Mouse (Mus musculus): ENCODE results near the gene Gm20388. TPM values are rescaled to one million over a fixed set of nuclear protein-coding genes. Genes with fewer than 3 reads are reported as not detected.
A peak's percentile ranks its signal among the peaks of the same experiment; 100 is the strongest.

The Gm20388 gene
- polyA plus RNA-seq, 1 experiment from 2014 or later: 12.4 TPM

GRCm38 (mm10) chr8:122814608-122815007 is 2904.0 kb downstream of the Gm20388 start:
- Histone ChIP-seq H3K4me3 (ENCODE audit: low read length) (no peak overlapping the region), H3K9ac (ENCODE audit: low read depth, low read length) (no peak overlapping the region), H3K4me1 (ENCODE audit: control insufficient read depth, insufficient read depth, low read depth, low read length) (peaks cover 31% of the 10 kb centered on the region), H3K27me3 (replicated peaks; ENCODE audit: control insufficient read depth, insufficient read depth, low read length) (no peaks in the 10 kb centered on the region), H3K27ac (ENCODE audit: low read depth, low read length) (peak overlapping the region; percentile 44; the same call in 1 of the 2 replicates), H3K36me3 (ENCODE audit: control insufficient read depth, insufficient read depth, low read length) (no peaks in the 10 kb centered on the region), H3K4me2 (ENCODE audit: low read length) (no peak overlapping the region), H3K9me3 (ENCODE audit: control insufficient read depth, low read length) (no peaks in the 10 kb centered on the region)
- ATAC-seq: peak; percentile 19; the same call in 1 of the 2 replicates
- WGBS: 16% methylated on average over 7 of the region's 7 CpGs

GRCm38 (mm10) chr8:122816965-122817364 is 2906.3 kb downstream of the Gm20388 start:
- no peaks in the 10 kb centered on the region for H3K27me3 ChIP-seq (replicated peaks; ENCODE audit: control insufficient read depth, insufficient read depth, low read length)
- H3K4me3 ChIP-seq (ENCODE audit: low read length): no peak overlapping the region
- 89% methylated on average over 6 of the region's 6 CpGs for WGBS
- H3K36me3 ChIP-seq (ENCODE audit: control insufficient read depth, insufficient read depth, low read length): no peaks in the 10 kb centered on the region
- H3K27ac ChIP-seq (ENCODE audit: low read depth, low read length): no peak overlapping the region
- no peak overlapping the region for H3K4me2 ChIP-seq (ENCODE audit: low read length)
- H3K4me1 ChIP-seq (ENCODE audit: control insufficient read depth, insufficient read depth, low read depth, low read length): peaks cover 19% of the 10 kb centered on the region
- no peaks in the 10 kb centered on the region for H3K9me3 ChIP-seq (ENCODE audit: control insufficient read depth, low read length)
- ATAC-seq: no peak
- H3K9ac ChIP-seq (ENCODE audit: low read depth, low read length): no peak overlapping the region

- Histone ChIP-seq H3K9me3 (ENCODE audit: control insufficient read depth, low read length) (no peaks in the 10 kb centered on the region), H3K4me2 (ENCODE audit: low read length) (no peak overlapping the region), H3K9ac (ENCODE audit: low read depth, low read length) (no peak overlapping the region), H3K4me1 (ENCODE audit: control insufficient read depth, insufficient read depth, low read depth, low read length) (peaks cover 12% of the 10 kb centered on the region), H3K27me3 (replicated peaks; ENCODE audit: control insufficient read depth, insufficient read depth, low read length) (no peaks in the 10 kb centered on the region), H3K4me3 (ENCODE audit: low read length) (no peak overlapping the region), H3K27ac (ENCODE audit: low read depth, low read length) (no peak overlapping the region), H3K36me3 (ENCODE audit: control insufficient read depth, insufficient read depth, low read length) (no peaks in the 10 kb centered on the region)
- no peak for ATAC-seq
- 48% methylated on average over 13 of the region's 13 CpGs for WGBS
These were observed 2907.3 kb downstream of the Gm20388 start for GRCm38 (mm10) chr8:122817724-122818496.

- Histone ChIP-seq H3K27ac (ENCODE audit: low read depth, low read length) (no peak overlapping the region), H3K9me3 (ENCODE audit: control insufficient read depth, low read length) (no peaks in the 10 kb centered on the region), H3K4me3 (ENCODE audit: low read length) (no peak overlapping the region), H3K4me1 (ENCODE audit: control insufficient read depth, insufficient read depth, low read depth, low read length) (peaks cover 13% of the 10 kb centered on the region), H3K27me3 (replicated peaks; ENCODE audit: control insufficient read depth, insufficient read depth, low read length) (no peaks in the 10 kb centered on the region), H3K36me3 (ENCODE audit: control insufficient read depth, insufficient read depth, low read length) (no peaks in the 10 kb centered on the region), H3K9ac (ENCODE audit: low read depth, low read length) (no peak overlapping the region), H3K4me2 (ENCODE audit: low read length) (no peak overlapping the region)
- WGBS: 54% methylated on average over 11 of the region's 11 CpGs
- ATAC-seq: no peak
These were observed 2909.1 kb downstream of the Gm20388 start for GRCm38 (mm10) chr8:122819776-122820175.

- no peak for ATAC-seq
- WGBS: 25% methylated on average over 5 of the region's 5 CpGs
- H3K27ac ChIP-seq (ENCODE audit: low read depth, low read length): peak overlapping the region; percentile 39; the same call in 1 of the 2 replicates
These were observed 2913.9 kb downstream of the Gm20388 start for GRCm38 (mm10) chr8:122824571-122824970.

GRCm38 (mm10) chr8:122824986-122825385 is 2914.3 kb downstream of the Gm20388 start:
- Histone ChIP-seq H3K27me3 (replicated peaks; ENCODE audit: control insufficient read depth, insufficient read depth, low read length) (no peaks in the 10 kb centered on the region), H3K9me3 (ENCODE audit: control insufficient read depth, low read length) (no peaks in the 10 kb centered on the region), H3K4me1 (ENCODE audit: control insufficient read depth, insufficient read depth, low read depth, low read length) (peaks cover 5% of the 10 kb centered on the region), H3K9ac (ENCODE audit: low read depth, low read length) (no peak overlapping the region), H3K4me3 (ENCODE audit: low read length) (no peak overlapping the region), H3K4me2 (ENCODE audit: low read length) (no peak overlapping the region), H3K27ac (ENCODE audit: low read depth, low read length) (peak overlapping the region; percentile 39; the same call in 1 of the 2 replicates), H3K36me3 (ENCODE audit: control insufficient read depth, insufficient read depth, low read length) (no peaks in the 10 kb centered on the region)
- no peak for ATAC-seq
- WGBS: 67% methylated on average over 9 of the region's 9 CpGs

More at GRCm38 (mm10) chr8:122824571-122824970, 2913.9 kb downstream of the Gm20388 start:
- Histone ChIP-seq H3K9ac (ENCODE audit: low read depth, low read length) (no peak overlapping the region), H3K36me3 (ENCODE audit: control insufficient read depth, insufficient read depth, low read length) (no peaks in the 10 kb centered on the region), H3K4me1 (ENCODE audit: control insufficient read depth, insufficient read depth, low read depth, low read length) (peaks cover 5% of the 10 kb centered on the region), H3K4me2 (ENCODE audit: low read length) (no peak overlapping the region), H3K4me3 (ENCODE audit: low read length) (no peak overlapping the region), H3K9me3 (ENCODE audit: control insufficient read depth, low read length) (no peaks in the 10 kb centered on the region), H3K27me3 (replicated peaks; ENCODE audit: control insufficient read depth, insufficient read depth, low read length) (no peaks in the 10 kb centered on the region)

- H3K27ac ChIP-seq (ENCODE audit: low read depth, low read length): no peak overlapping the region
- no peak overlapping the region for H3K4me2 ChIP-seq (ENCODE audit: low read length)
- 75% methylated on average over 8 of the region's 8 CpGs for WGBS
- no peaks in the 10 kb centered on the region for H3K36me3 ChIP-seq (ENCODE audit: control insufficient read depth, insufficient read depth, low read length)
- no peaks in the 10 kb centered on the region for H3K9me3 ChIP-seq (ENCODE audit: control insufficient read depth, low read length)
- H3K4me1 ChIP-seq (ENCODE audit: control insufficient read depth, insufficient read depth, low read depth, low read length): peaks cover 5% of the 10 kb centered on the region
- H3K4me3 ChIP-seq (ENCODE audit: low read length): no peak overlapping the region
- no peaks in the 10 kb centered on the region for H3K27me3 ChIP-seq (replicated peaks; ENCODE audit: control insufficient read depth, insufficient read depth, low read length)
- no peak for ATAC-seq
- H3K9ac ChIP-seq (ENCODE audit: low read depth, low read length): no peak overlapping the region
These were observed 2914.8 kb downstream of the Gm20388 start for GRCm38 (mm10) chr8:122825408-122825807.

- Histone ChIP-seq H3K4me2 (ENCODE audit: low read length) (no peak overlapping the region), H3K4me3 (ENCODE audit: low read length) (no peak overlapping the region), H3K9ac (ENCODE audit: low read depth, low read length) (no peak overlapping the region), H3K27me3 (replicated peaks; ENCODE audit: control insufficient read depth, insufficient read depth, low read length) (no peaks in the 10 kb centered on the region), H3K27ac (ENCODE audit: low read depth, low read length) (no peak overlapping the region), H3K36me3 (ENCODE audit: control insufficient read depth, insufficient read depth, low read length) (no peaks in the 10 kb centered on the region), H3K4me1 (ENCODE audit: control insufficient read depth, insufficient read depth, low read depth, low read length) (peaks cover 5% of the 10 kb centered on the region), H3K9me3 (ENCODE audit: control insufficient read depth, low read length) (no peaks in the 10 kb centered on the region)
- ATAC-seq: no peak
- 78% methylated on average over 3 of the region's 3 CpGs for WGBS
These were observed 2918.8 kb downstream of the Gm20388 start for GRCm38 (mm10) chr8:122829396-122829795.

GRCm38 (mm10) chr8:122830349-122831061 is 2919.9 kb downstream of the Gm20388 start:
- Histone ChIP-seq H3K4me1 (ENCODE audit: control insufficient read depth, insufficient read depth, low read depth, low read length) (no peaks in the 10 kb centered on the region), H3K27me3 (replicated peaks; ENCODE audit: control insufficient read depth, insufficient read depth, low read length) (no peaks in the 10 kb centered on the region), H3K4me3 (ENCODE audit: low read length) (no peak overlapping the region), H3K27ac (ENCODE audit: low read depth, low read length) (no peak overlapping the region), H3K9me3 (ENCODE audit: control insufficient read depth, low read length) (no peaks in the 10 kb centered on the region), H3K4me2 (ENCODE audit: low read length) (no peak overlapping the region), H3K9ac (ENCODE audit: low read depth, low read length) (no peak overlapping the region), H3K36me3 (ENCODE audit: control insufficient read depth, insufficient read depth, low read length) (no peaks in the 10 kb centered on the region)
- 46% methylated on average over 8 of the region's 8 CpGs for WGBS
- ATAC-seq: peak; percentile 88
